Mouse (Mus musculus) stomach, embryonic 14.5 days (tissue): ENCODE results near the gene Dynlt1f. TPM values are rescaled to one million over a fixed set of nuclear protein-coding genes. Genes with fewer than 3 reads are reported as not detected.
A peak's percentile ranks its signal among the peaks of the same experiment; 100 is the strongest.
"Not testable (repeated sequence)": the region's sequence is repeated elsewhere in the genome, so short reads cannot be mapped to it uniquely, and the experiment has no call there.

Experiments used
- ATAC-seq: fragments of 200-750 bp; cut with Nextera tagmentation; 2 replicates; pipeline ENCODE4 v1.8.0; 2017; ENCODE audit warnings: low read depth, moderate TSS enrichment; ENCODE audit not compliant: insufficient number of reproducible peaks, insufficient read depth, low FRiP score
- H3K27ac ChIP-seq: fragments of 300-500 bp; sonication (generic); 2 replicates; pipeline ENCODE4 v1.5.1; 2014; ENCODE audit warnings: mild to moderate bottlenecking, low read length, moderate library complexity, mixed read lengths
- H3K27me3 ChIP-seq: fragments of 300-500 bp; sonication (generic); 2 replicates; pipeline ENCODE4 v1.6.1; 2014; ENCODE audit warnings: low read length, control low read depth, mixed read lengths; ENCODE audit not compliant: control insufficient read depth, insufficient read depth
- H3K36me3 ChIP-seq: fragments of 300-500 bp; sonication (generic); 2 replicates; pipeline ENCODE4 v1.6.1; 2014; ENCODE audit warnings: mild to moderate bottlenecking, control low read depth, low read length, moderate library complexity, mixed read lengths; ENCODE audit not compliant: control insufficient read depth, insufficient read depth
- H3K4me1 ChIP-seq: fragments of 300-500 bp; sonication (generic); 2 replicates; pipeline ENCODE4 v1.6.1; 2014; ENCODE audit warnings: low read length, control low read depth, mixed read lengths; ENCODE audit not compliant: control insufficient read depth, insufficient read depth
- H3K4me2 ChIP-seq: fragments of 300-500 bp; sonication (generic); replicated peaks from 2 replicates; pipeline ENCODE4 v1.6.1; 2014; ENCODE audit warnings: low read depth, low read length, control low read depth
- H3K4me3 ChIP-seq: fragments of 300-500 bp; sonication (generic); 2 replicates; pipeline ENCODE4 v1.5.1; 2014; ENCODE audit warnings: low read depth, low read length, control low read depth
- H3K9ac ChIP-seq: fragments of 300-500 bp; sonication (generic); replicated peaks from 2 replicates; pipeline ENCODE4 v1.6.1; 2014; ENCODE audit warnings: low read depth, mild to moderate bottlenecking, control low read depth, low read length, moderate library complexity, mixed read lengths
- H3K9me3 ChIP-seq: fragments of 300-500 bp; sonication (generic); 2 replicates; pipeline ENCODE4 v1.6.1; 2016; ENCODE audit warnings: low read depth, low read length, control low read depth; ENCODE audit not compliant: control insufficient read depth
- WGBS: fragments of 180-500 bp; shearing (Covaris S2); extraction: QIAGEN DNeasy Blood & Tissue Kit; methylation state at CpG from one replicate; pipeline ENCODE4 v1.1.7; 2014; 5-methylcytosine and 5-hydroxymethylcytosine counted together
- polyA plus RNA-seq: library from polyadenylated mRNA; unstranded; fragments of >200 nt; fragmentation: Nextera tagmentation; extraction: Ambion mirVana; gene quantifications from 2 replicates; pipeline ENCODE4 v1.2.1, GENCODE M21; 2014

Gene Dynlt1f
- polyA plus RNA-seq, 1 experiment from 2014 or later, result 326 TPM

GRCm38 (mm10) chr17:6674297-6674696 lies 18.6 kb upstream of the Dynlt1f start:
- not testable (repeated sequence) for H3K4me1 ChIP-seq, H3K27ac ChIP-seq, H3K36me3 ChIP-seq, H3K9me3 ChIP-seq, H3K27me3 ChIP-seq, H3K4me3 ChIP-seq, H3K4me2 ChIP-seq, H3K9ac ChIP-seq
- peak; percentile 84 for ATAC-seq
- 40% methylated on average over 5 of the region's 5 CpGs for WGBS

- H3K27me3 ChIP-seq, H3K4me2 ChIP-seq, H3K9me3 ChIP-seq, H3K9ac ChIP-seq, H3K36me3 ChIP-seq, H3K4me3 ChIP-seq, H3K27ac ChIP-seq, ATAC-seq, H3K4me1 ChIP-seq: not testable (repeated sequence)
- WGBS, result no CpG with 5 or more reads among the region's 6 CpGs
These were observed 12.8 kb upstream of the Dynlt1f start for GRCm38 (mm10) chr17:6668522-6668921.

GRCm38 (mm10) chr17:6665389-6665788 lies 9.7 kb upstream of the Dynlt1f start:
- 92% methylated on average over 4 of the region's 5 CpGs for WGBS
- ATAC-seq, H3K4me3 ChIP-seq: not testable (repeated sequence)

GRCm38 (mm10) chr17:6662840-6663239 lies 7.1 kb upstream of the Dynlt1f start:
- WGBS, result 61% methylated on average over 3 of the region's 3 CpGs
- not testable (repeated sequence) for H3K9ac ChIP-seq

More at GRCm38 (mm10) chr17:6665389-6665788, 9.7 kb upstream of the Dynlt1f start:
- H3K27ac ChIP-seq, H3K4me2 ChIP-seq, H3K36me3 ChIP-seq, H3K4me1 ChIP-seq, H3K27me3 ChIP-seq, H3K9me3 ChIP-seq, H3K9ac ChIP-seq: not testable (repeated sequence)

GRCm38 (mm10) chr17:6661093-6661816 lies 5.6 kb upstream of the Dynlt1f start:
- not testable (repeated sequence) for H3K36me3 ChIP-seq, H3K9me3 ChIP-seq, H3K4me2 ChIP-seq, H3K27me3 ChIP-seq, H3K27ac ChIP-seq, H3K4me3 ChIP-seq, H3K9ac ChIP-seq, H3K4me1 ChIP-seq
- 16% methylated on average over 7 of the region's 11 CpGs for WGBS
- peak; percentile 78; the same call in 1 of the 2 replicates for ATAC-seq

More at GRCm38 (mm10) chr17:6662840-6663239, 7.1 kb upstream of the Dynlt1f start:
- not testable (repeated sequence) for H3K36me3 ChIP-seq, H3K4me2 ChIP-seq, ATAC-seq, H3K9me3 ChIP-seq, H3K4me3 ChIP-seq, H3K4me1 ChIP-seq, H3K27ac ChIP-seq, H3K27me3 ChIP-seq

GRCm38 (mm10) chr17:6660589-6660988 lies 4.9 kb upstream of the Dynlt1f start:
- not testable (repeated sequence) for H3K27ac ChIP-seq, H3K36me3 ChIP-seq, ATAC-seq, H3K27me3 ChIP-seq, H3K4me1 ChIP-seq, H3K9me3 ChIP-seq, H3K4me2 ChIP-seq, H3K9ac ChIP-seq, H3K4me3 ChIP-seq
- 17% methylated on average over 6 of the region's 6 CpGs for WGBS

GRCm38 (mm10) chr17:6658801-6659200 lies 3.1 kb upstream of the Dynlt1f start, which contains the start of gene Sytl3:
TSS of gene Sytl3 (plus strand) at chr17:6659093.
- H3K4me1 ChIP-seq, H3K9ac ChIP-seq, H3K4me3 ChIP-seq, H3K27ac ChIP-seq, ATAC-seq, H3K36me3 ChIP-seq, H3K4me2 ChIP-seq, H3K27me3 ChIP-seq, H3K9me3 ChIP-seq: not testable (repeated sequence)
- 76% methylated on average over 4 of the region's 7 CpGs for WGBS

GRCm38 (mm10) chr17:6656471-6656870 lies 771 bp upstream of the Dynlt1f start:
- not testable (repeated sequence) for H3K36me3 ChIP-seq, H3K27me3 ChIP-seq, H3K27ac ChIP-seq, H3K4me2 ChIP-seq, ATAC-seq, H3K9me3 ChIP-seq, H3K4me3 ChIP-seq, H3K4me1 ChIP-seq, H3K9ac ChIP-seq
- WGBS, result 93% methylated on average over 1 of the region's 3 CpGs

GRCm38 (mm10) chr17:6655087-6655511 lies 601 bp downstream of the Dynlt1f start:
- peak; percentile 81 for ATAC-seq
- not testable (repeated sequence) for H3K4me1 ChIP-seq, H3K27me3 ChIP-seq, H3K36me3 ChIP-seq, H3K9me3 ChIP-seq
- WGBS, result under 1% methylated on average over 35 of the region's 36 CpGs
- peak overlapping the region; percentile 29 for H3K4me2 ChIP-seq
- peak overlapping the region; percentile 33; the same call in 1 of the 2 replicates for H3K9ac ChIP-seq
- peak overlapping the region; percentile 41 for H3K4me3 ChIP-seq
- peak overlapping the region; percentile 33; the same call in 1 of the 2 replicates for H3K27ac ChIP-seq
